Mouse (Mus musculus) myocyte (in vitro differentiated cells): Measurements from ENCODE around the gene Galnt13. TPM values are rescaled to one million over a fixed set of nuclear protein-coding genes. Genes with fewer than 3 reads are reported as not detected.
A peak's percentile ranks its signal among the peaks of the same experiment; 100 is the strongest.
"Not testable (repeated sequence)": the region's sequence is repeated elsewhere in the genome, so short reads cannot be mapped to it uniquely, and the experiment has no call there.

ENCODE experiments used
- H3K27me3 ChIP-seq: one replicate; pipeline ENCODE4 v1.6.1; 2011; ENCODE audit not compliant: control insufficient read depth, insufficient read depth, insufficient read length
- H3K36me3 ChIP-seq: one replicate; pipeline ENCODE4 v1.6.1; 2011; ENCODE audit not compliant: control insufficient read depth, insufficient read depth
- H3K4me2 ChIP-seq: one replicate; pipeline ENCODE4 v1.6.1; 2011; ENCODE audit warnings: low read depth, control low read depth
- H3K4me3 ChIP-seq: one replicate; pipeline ENCODE4 v1.5.1; 2011; ENCODE audit warnings: mild to moderate bottlenecking, control low read depth, moderate library complexity
- H3K79me2 ChIP-seq: one replicate; pipeline ENCODE4 v1.6.1; 2011; ENCODE audit not compliant: control insufficient read depth, insufficient read depth
- H3ac ChIP-seq: one replicate; pipeline ENCODE4 v1.6.1; 2011; ENCODE audit not compliant: control insufficient read depth, insufficient read length
- CEBPB ChIP-seq: IDR thresholded peaks from 2 replicates; pipeline ENCODE4 v1.6.1; 2011; ENCODE audit warnings: mild to moderate bottlenecking, moderate library complexity; ENCODE audit not compliant: poor library complexity, insufficient read depth, severe bottlenecking
- E2F4 ChIP-seq: IDR thresholded peaks from one replicate; pipeline ENCODE4 v1.6.1; 2011; ENCODE audit warnings: mild to moderate bottlenecking, control low read depth, moderate library complexity; ENCODE audit not compliant: insufficient read depth
- MAX ChIP-seq: IDR thresholded peaks from one replicate; pipeline ENCODE4 v1.6.1; 2011; ENCODE audit warnings: low read depth, mild to moderate bottlenecking, control low read depth
- MYOD1 ChIP-seq, 3 experiments: IDR thresholded peaks; one replicate each; pipeline ENCODE4 v1.6.1; 2011; ENCODE audit warnings: control low read depth in 2 of 3, low read depth in 2 of 3, mild to moderate bottlenecking in 2 of 3, moderate library complexity in 1 of 3; ENCODE audit not compliant: insufficient read length in 2 of 3, control insufficient read depth in 1 of 3
- MYOG ChIP-seq, 3 experiments: IDR thresholded peaks; one replicate each; pipeline ENCODE4 v1.6.1; 2011; ENCODE audit warnings: control low read depth in 2 of 3, low read depth in 2 of 3, mild to moderate bottlenecking in 2 of 3; ENCODE audit not compliant: insufficient read length in 2 of 3, control insufficient read depth in 1 of 3, insufficient read depth in 1 of 3
- POLR2A ChIP-seq: IDR thresholded peaks from one replicate; pipeline ENCODE4 v1.6.1; 2011; ENCODE audit warnings: low read depth, mild to moderate bottlenecking, control low read depth, moderate library complexity; ENCODE audit not compliant: insufficient read length
- POLR2AphosphoS2 ChIP-seq: IDR thresholded peaks from one replicate; pipeline ENCODE4 v1.6.1; 2011; ENCODE audit warnings: low read depth, control low read depth; ENCODE audit not compliant: insufficient read length
- REST ChIP-seq: IDR thresholded peaks from one replicate; pipeline ENCODE4 v1.6.1; 2011; ENCODE audit warnings: mild to moderate bottlenecking, control low read depth, moderate library complexity; ENCODE audit not compliant: insufficient read depth, insufficient read length
- SRF ChIP-seq: IDR thresholded peaks from one replicate; pipeline ENCODE4 v1.6.1; 2011; ENCODE audit warnings: low read depth; ENCODE audit not compliant: control insufficient read depth, insufficient read length
- TCF12 ChIP-seq: IDR thresholded peaks from one replicate; pipeline ENCODE4 v1.6.1; 2011; ENCODE audit warnings: mild to moderate bottlenecking, control low read depth; ENCODE audit not compliant: poor library complexity, insufficient read depth, severe bottlenecking
- TCF3 ChIP-seq: IDR thresholded peaks from one replicate; pipeline ENCODE4 v1.6.1; 2011; ENCODE audit warnings: low read depth, control low read depth; ENCODE audit not compliant: insufficient read length
- USF1 ChIP-seq: IDR thresholded peaks from one replicate; pipeline ENCODE4 v1.6.1; 2011; ENCODE audit warnings: low read depth, mild to moderate bottlenecking, control low read depth, moderate library complexity
- polyA plus RNA-seq: library from polyadenylated mRNA; unstranded; fragments of >200 nt; fragmentation: generic; extraction: Trizol; gene quantifications from one replicate; pipeline ENCODE4 v1.2.1, GENCODE M21; 2012; ENCODE audit warnings: missing spikeins

Galnt13 gene
- polyA plus RNA-seq, 1 experiment: not detected

DNA sequence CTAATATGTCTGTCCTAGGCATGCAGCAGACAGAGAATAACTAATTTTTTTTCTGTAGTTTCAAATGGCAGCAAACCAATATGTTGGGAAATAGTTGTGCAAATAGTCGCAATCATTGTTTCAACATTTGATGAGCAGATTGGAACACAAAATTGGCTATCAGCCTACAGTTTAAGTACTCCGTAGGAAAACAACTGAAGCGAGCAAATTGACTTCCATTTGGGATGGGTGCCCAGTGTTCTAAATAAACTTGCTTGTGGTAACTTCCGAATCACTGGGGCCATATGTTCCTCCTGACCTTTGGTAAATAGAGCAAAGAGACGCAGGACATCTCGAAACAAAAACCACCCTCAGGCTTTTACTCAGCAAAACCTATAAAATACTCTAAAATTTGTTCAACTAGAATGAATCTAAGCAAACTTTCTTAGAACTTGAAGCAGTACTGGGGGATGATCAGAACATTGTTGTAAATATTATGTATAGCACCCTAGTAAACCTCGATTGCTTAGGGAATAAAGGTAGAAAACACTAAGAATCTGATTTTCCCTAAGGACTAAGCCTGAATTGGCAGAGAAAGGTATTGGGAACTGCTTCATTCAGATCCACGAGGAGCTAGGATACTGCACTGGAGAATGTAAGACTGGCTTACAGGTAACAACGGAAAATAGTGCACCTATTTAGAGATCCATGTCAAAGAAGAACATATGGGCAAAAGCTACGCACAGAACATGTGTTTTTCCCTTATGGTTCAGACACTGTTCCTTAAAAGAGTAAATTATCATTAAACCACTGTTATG, 122.4 kb downstream of the Galnt13 start:
- Histone ChIP-seq H3K79me2 (no peaks in the 10 kb centered on the region), H3K4me3 (no peak overlapping the region), H3K4me2 (no peak overlapping the region), H3K36me3 (no peaks in the 10 kb centered on the region), H3K27me3 (no peaks in the 10 kb centered on the region), H3ac (no peak overlapping the region)
- TF ChIP-seq POLR2A (no peak), POLR2AphosphoS2 (no peak), TCF12 (no peak), E2F4 (no peak), TCF3 (no peak), MYOG (IDR thresholded peaks at IDR 0.05; ENCODE audit: control insufficient read depth in 1 of 3, insufficient read depth in 1 of 3, insufficient read length in 2 of 3, low read depth in 2 of 3) (no peak), CEBPB (no peak), REST (no peak), USF1 (no peak), MAX (no peak), SRF (no peak)

DNA sequence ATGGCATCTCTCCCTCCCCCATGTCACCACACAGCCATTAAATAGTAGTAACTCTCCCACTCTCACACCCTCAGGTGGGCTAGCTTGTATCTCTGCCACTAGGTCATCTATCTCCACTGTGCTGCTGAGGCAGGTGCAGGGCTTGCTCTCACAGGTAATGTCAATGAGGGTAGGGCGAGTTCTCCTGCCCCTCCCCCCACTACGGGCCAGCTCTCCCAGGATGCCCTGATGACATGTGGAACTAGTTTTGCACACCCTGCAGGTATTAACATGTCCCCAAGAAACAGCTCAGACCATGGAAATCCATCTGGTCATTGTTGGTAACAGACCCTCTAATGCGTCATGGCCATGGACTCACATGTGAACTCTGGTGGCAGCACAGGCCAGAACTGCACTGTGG, 129.0 kb downstream of the Galnt13 start:
- Histone ChIP-seq H3ac (no peak overlapping the region), H3K4me2 (no peak overlapping the region), H3K36me3 (no peaks in the 10 kb centered on the region), H3K4me3 (no peak overlapping the region), H3K79me2 (no peaks in the 10 kb centered on the region), H3K27me3 (no peaks in the 10 kb centered on the region)
- TF ChIP-seq REST (no peak), E2F4 (no peak), CEBPB (no peak), MAX (no peak), MYOG (IDR thresholded peaks at IDR 0.05; ENCODE audit: control insufficient read depth in 1 of 3, insufficient read depth in 1 of 3, insufficient read length in 2 of 3, low read depth in 2 of 3) (no peak), MYOD1 (IDR thresholded peaks at IDR 0.05; ENCODE audit: control insufficient read depth in 1 of 3, insufficient read length in 2 of 3, low read depth in 2 of 3) (no peak), TCF3 (no peak), SRF (no peak), POLR2A (no peak), TCF12 (no peak), POLR2AphosphoS2 (no peak), USF1 (no peak)

- H3K79me2 ChIP-seq: no peaks in the 10 kb centered on the region
- TF ChIP-seq USF1: no peak
- no peak for TF ChIP-seq CEBPB
- TF ChIP-seq SRF: no peak
- TF ChIP-seq REST: no peak
- TF ChIP-seq MYOD1 (IDR thresholded peaks at IDR 0.05; ENCODE audit: control insufficient read depth in 1 of 3, insufficient read length in 2 of 3, low read depth in 2 of 3): no peak
- TF ChIP-seq POLR2AphosphoS2: no peak
- no peak for TF ChIP-seq MYOG (IDR thresholded peaks at IDR 0.05; ENCODE audit: control insufficient read depth in 1 of 3, insufficient read depth in 1 of 3, insufficient read length in 2 of 3, low read depth in 2 of 3)
- TF ChIP-seq TCF12: no peak
- no peak for TF ChIP-seq E2F4
- TF ChIP-seq MAX: no peak
- no peak for TF ChIP-seq TCF3
- no peak for TF ChIP-seq POLR2A
- no peak overlapping the region for H3ac ChIP-seq
These were observed 131.1 kb downstream of the Galnt13 start for GRCm38 (mm10) chr2:54567186-54567585.

DNA sequence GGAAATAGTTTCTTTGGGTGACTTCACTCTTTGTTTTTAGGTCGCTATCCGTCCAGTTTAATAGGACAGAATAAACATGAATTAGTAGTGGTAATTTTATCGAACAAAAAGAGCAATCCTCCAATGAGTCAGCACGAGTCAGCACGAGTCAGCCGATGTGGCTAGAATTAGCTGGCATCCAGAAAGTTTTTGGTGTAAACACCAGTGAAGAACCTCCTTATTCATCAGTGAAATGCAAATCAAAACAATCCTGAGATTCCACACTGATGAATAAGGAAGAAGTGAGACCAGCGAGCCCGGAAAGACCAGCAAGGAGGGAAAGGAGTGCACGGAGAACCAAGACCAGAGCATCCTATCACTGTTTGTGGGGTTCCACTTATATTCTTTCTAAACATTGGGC, 131.5 kb downstream of the Galnt13 start:
- Histone ChIP-seq H3ac (no peak overlapping the region), H3K27me3 (no peaks in the 10 kb centered on the region), H3K4me2 (peak overlapping the region; percentile 53), H3K4me3 (no peak overlapping the region), H3K79me2 (no peaks in the 10 kb centered on the region), H3K36me3 (no peaks in the 10 kb centered on the region)
- TF ChIP-seq REST: no peak
- no peak for TF ChIP-seq MYOD1 (IDR thresholded peaks at IDR 0.05; ENCODE audit: control insufficient read depth in 1 of 3, insufficient read length in 2 of 3, low read depth in 2 of 3)
- no peak for TF ChIP-seq CEBPB
- no peak for TF ChIP-seq USF1
- no peak for TF ChIP-seq TCF12
- no peak for TF ChIP-seq POLR2AphosphoS2
- no peak for TF ChIP-seq E2F4
- TF ChIP-seq SRF: no peak
- TF ChIP-seq MAX: no peak
- no peak for TF ChIP-seq POLR2A
- TF ChIP-seq TCF3: no peak
- no peak for TF ChIP-seq MYOG (IDR thresholded peaks at IDR 0.05; ENCODE audit: control insufficient read depth in 1 of 3, insufficient read depth in 1 of 3, insufficient read length in 2 of 3, low read depth in 2 of 3)

More at GRCm38 (mm10) chr2:54567186-54567585, 131.1 kb downstream of the Galnt13 start:
- Histone ChIP-seq H3K4me3 (no peak overlapping the region), H3K27me3 (no peaks in the 10 kb centered on the region), H3K4me2 (no peak overlapping the region), H3K36me3 (no peaks in the 10 kb centered on the region)

DNA sequence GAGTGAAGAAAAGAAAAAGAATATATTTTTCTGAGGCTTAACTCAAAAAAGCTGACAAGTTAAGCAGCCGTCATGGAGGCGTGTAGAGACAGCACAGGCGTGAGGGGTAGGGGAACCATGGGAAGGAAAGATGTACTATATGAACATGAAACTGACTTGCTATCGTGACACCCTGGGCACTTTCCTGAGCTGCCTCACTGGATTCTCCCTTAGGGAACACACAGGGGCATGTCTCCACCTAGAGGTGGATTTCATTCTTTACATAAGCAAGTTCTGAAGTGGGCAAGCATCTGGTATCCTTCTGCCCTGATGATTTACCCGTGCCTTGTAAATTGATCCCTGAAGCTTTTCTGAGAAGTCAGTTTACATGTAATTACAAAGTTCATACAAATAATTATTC, 277.7 kb downstream of the Galnt13 start:
- not testable (repeated sequence) for H3ac ChIP-seq, H3K4me3 ChIP-seq, H3K27me3 ChIP-seq, H3K4me2 ChIP-seq, H3K36me3 ChIP-seq, H3K79me2 ChIP-seq
